Mouse (Mus musculus) thymus, postnatal 10 days (tissue): ENCODE results near the gene Fhit.

Experiments used
- DNase-seq, 2 experiments: peaks; one replicate each; pipeline ENCODE4 v3.0.0; 2021; ENCODE audit warnings: low spot score in 2 of 2

Fhit gene

DNA sequence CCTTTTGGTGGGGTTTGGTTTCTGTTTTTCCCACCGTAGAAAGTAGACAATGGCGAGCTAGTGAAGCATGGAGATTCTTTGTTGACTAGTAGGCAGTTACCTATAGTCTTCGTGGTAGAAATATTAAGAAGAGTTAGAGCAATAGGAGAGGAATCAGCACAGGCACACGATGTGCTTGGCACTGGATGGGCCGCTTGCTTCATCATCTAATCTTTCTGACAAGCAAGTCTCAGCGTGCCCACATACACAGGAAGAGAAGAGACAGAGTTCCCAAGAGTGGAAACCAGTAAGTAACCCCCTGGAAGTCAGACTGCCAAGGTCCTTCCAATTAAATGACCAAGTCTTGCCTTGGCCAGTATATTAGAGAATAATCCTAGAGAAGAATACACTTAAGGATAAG lies 797.6 kb downstream of the Fhit start:
- no peak for DNase-seq

DNA sequence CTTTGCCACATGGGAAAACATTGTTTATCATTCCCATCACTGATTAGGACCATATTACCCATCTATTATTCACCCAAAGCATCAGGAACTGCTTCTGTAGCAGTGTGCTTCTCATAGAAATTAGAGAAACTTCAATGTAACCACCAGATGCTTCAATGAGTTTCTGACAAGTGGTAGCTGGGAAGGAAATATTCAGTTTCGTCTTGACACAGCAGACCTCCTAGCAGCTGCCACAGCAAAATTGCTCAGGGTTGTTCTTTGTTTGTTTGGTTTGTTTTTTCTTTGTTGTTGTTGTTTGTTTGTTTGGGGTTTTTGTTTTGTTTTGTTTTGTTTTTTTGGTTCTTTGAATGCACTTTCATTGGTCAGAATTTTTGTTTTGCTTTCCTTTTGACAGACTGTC lies 798.5 kb downstream of the Fhit start:
- no peak for DNase-seq

DNA sequence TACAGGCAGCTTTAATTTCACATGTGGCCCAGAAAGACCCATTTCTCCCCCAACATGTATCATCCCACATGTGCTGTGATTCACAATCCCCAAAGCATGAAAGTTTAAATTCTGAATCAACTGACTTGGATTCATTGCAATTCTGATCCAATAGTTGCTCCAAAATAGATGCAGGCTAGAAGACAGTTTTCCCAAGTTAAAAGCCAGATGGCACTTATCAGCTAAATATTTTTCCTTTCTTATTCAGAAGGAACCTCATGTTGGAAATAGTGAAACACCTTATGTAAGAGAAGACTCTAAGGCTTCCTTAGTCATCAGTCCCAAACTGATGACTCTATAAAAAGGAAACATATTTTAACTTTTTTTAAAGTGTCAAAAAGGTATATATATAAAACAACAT lies 815.9 kb downstream of the Fhit start:
- DNase-seq = no peak

DNA sequence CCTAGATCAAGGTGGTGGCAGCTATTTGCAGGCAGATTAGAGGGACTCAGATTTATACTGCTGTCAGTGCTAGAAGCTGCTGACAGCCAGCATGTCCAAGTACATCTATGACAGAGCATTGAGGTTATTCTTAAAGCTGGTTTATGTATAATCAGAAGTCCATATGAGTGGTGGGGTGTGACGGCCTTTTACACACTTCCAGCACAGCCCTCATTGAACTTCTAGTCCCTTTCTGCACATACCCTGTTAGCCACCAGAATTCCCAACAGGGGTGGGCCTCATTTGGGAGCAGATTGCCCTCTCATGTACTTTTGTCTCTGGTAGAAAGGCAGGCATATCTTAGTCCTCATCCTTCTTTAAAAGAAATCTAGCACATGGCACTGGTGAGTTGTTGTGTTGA lies 817.8 kb downstream of the Fhit start:
- DNase-seq = no peak

DNA sequence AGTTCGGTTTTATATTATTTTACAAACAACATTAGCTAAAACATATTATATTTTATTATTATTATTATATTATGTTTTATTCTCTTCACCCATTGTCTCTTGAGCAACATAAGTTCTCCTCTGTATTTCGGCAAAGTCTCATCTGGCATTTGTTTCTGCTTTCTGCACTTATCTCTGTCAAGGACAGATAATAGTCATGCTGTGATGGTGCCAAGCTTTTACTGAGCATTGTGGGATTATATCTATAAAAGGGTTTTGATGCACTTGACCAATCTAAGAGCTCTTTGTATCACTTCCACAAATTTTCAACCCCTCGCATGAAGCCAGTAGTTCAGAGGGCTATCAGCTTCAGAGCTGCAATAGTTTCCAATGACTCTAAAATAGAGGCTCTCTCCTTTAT lies 845.1 kb downstream of the Fhit start:
- DNase-seq = no peak

DNA sequence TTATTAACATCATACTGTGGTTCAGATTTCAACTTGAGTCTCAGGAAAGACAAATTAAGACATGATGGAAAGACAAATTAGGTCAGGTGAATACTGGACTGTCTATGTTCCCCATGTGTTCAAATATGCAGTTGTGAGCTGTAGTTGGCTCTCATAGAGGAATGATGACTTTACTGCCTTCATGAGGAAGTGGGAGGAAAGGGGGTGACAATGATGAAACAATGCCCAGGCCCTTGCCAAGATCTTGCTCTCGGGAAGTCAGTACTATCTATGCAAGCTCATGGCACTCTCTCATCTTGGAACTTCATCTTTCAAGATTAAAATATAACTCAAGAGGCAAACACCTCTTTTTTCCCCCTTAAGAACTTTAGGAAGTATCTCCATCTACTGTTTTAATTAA lies 849.6 kb downstream of the Fhit start:
- no peak for DNase-seq

DNA sequence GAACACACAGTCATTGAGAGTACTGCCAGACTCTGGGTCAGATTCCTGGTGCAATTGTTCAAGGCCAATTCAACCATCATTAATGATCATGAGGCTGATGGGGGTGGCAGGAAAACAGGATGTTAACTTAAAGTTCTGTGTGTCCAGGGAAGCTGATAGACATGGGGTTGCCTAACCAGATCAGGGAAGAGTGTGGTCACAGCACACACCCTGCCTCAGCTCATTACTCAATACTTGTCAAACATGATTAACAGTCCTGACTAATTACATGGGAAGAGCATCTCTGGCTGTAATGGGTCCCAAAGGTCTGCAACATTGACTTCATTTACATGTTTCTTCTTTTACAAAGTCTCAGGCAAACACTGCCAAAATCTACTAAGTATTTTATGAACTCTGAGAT lies 856.5 kb downstream of the Fhit start:
- DNase-seq = no peak

DNA sequence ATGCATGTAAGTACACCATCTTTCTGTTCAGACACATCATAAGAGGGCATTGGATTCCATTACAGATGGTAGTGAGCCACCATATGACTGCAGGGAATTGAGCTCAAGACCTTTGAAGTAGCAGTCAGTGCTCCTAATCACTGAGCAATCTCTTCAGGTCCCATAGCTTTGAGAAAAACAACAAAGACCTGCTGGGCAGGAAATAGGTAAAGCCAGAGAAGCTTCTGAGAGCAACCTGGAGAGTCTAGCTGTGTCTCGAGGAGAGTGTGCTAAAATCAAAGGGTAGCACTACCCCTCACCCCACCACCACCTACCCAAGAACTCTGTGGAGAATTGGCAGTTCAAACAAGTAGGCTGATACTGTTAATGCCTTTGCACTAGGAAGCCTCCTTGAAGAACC lies 860.3 kb downstream of the Fhit start:
- DNase-seq = no peak

DNA sequence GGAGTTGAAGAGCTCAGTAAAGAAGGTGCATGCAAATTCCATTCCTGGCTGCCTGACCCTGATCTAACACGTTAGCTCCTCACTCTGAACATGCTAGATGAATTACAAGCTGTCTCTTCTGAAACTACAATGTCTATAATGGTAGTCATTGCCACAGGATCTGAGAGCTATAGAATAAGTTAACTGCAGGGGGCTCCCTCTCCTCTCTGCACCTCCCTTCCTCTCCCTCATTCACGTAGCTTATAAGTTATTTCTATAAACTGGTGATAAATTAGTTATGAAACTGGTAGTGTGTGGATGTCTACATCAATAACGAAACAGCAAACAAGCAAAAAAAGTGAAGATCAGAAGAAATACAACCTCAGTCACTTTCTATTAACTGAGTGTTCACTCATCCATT lies 860.9 kb downstream of the Fhit start:
- DNase-seq = peak in 1 of 2 experiments; percentile 6

DNA sequence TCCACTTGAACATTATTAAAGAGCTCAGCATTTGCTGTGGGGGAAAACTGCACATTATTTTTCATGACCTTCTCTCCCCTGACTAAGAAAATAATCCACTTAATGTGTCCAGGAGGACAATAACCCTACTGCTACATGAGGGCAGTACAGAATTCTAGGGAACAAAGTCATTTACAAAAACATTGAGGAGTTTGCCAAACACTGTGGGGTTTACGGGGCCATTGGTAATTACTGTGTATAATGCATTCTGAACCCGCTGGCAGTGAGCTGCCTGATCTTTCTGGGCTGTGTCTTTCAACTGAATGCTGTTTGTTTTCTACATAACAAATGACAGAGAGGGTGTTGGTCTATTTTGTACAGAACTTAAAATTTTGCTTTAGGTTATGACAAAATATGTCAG lies 862.8 kb downstream of the Fhit start:
- DNase-seq = no peak

DNA sequence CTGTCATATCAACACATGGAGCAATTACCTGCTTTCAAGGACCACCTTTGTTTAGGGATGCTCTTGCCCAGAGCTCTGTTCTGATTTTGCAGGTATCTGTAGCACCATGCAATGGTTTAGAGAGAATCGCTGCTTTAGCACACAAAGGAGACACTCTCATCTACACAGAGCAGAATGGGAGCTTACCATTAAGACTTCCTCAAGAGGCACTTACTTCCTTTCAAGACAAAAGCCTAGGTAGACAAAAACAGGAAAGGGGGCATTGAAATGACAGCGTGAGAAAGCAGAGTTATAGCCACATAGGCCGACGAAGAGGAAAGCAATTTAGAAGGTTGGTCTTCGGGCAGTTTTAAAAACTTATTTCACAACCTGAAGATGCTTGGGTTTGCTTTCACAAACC lies 872.8 kb downstream of the Fhit start:
- no peak for DNase-seq

DNA sequence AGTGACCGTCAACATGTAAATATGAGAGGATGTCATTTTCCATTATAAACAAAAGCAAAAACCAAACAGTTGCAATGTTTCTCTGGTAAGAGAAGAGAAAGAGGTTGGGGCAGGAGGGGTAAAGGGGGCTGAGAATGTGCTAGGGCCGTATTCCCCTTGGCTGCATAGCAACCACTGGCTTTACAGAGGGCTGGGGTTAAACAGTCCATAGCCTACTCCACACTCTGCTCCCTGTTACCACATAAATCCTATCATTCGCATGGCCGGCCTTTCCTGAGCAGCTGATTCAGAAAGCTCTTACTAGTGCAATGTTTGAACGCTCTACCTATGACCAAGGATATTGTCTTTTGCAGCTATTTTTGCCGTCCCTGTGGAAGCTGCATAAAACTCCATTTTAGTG lies 875.8 kb downstream of the Fhit start:
- DNase-seq = no peak

DNA sequence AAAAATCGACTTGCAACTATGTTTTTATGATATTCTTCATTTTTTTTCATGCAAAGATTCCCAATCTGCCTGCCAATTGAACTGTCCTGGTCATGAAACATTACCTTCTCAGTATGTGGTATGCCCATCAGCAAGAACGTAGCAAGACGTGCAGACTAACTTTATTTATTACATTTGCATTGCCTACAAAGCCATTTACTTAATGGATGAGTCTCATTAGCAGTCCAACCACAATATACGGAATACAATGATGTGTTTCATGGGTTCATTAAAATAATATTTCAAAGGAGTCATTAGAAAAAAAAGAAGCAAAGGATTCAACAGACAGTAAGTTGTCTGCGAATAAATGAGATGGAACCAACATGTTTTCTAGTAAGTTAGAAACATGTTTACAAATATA lies 933.1 kb downstream of the Fhit start:
- DNase-seq = no peak

DNA sequence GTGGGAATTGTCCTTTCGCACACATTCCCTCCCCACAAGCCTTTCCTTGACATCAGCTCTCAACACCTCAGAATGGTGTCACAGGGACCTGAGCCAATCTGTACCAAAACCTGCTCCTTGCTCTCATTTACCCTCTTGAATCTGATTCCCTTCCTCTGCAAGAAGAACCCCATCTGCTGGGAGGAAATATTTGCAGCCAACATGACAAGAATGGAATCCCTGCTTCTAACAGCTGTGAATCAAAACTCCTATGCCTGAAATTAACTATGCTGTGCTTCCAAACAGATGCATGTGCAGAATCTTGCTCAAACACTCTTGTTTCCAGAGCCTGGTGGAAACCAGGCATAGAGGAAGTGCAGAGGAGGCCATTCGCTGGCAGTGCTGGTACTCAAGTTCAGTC lies 940.0 kb downstream of the Fhit start:
- no peak for DNase-seq

DNA sequence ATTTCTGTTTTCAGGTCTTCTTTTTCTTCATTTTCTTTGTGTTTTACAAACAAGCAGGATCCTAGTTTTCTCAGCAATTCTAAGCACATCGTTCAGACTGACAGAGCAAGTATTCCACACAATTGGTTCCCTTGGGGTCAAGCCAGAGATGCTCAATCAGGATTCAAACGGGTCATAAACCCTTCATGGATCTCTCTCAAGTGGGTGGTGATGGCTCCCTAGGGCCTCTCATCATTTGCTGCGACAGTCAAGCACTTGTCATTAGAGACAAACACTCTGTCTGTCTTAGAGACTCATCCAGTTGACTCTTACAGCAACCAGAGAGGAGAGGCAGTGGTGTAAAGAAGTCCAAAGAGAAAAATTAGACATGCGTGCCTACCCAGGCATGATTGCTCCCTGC lies 948.6 kb downstream of the Fhit start:
- no peak for DNase-seq

DNA sequence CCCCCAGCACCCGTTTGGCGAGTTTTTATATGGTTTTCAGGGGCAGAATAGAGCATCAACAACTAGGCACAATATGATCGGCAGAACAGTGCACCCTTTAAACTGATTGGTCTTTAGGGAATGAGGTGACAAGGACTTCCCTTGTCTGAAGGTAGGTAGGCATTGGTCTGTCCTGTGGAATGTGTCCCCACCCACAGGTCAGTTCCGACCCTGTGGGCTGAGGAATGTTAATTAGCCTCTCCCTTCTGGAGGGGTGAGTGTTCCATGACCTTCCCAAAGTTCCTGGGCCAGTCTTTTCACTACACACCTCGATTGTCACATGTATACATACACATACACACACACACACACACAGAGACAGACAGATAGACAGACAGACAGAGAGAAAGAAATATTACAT lies 950.7 kb downstream of the Fhit start:
- no peak for DNase-seq

DNA sequence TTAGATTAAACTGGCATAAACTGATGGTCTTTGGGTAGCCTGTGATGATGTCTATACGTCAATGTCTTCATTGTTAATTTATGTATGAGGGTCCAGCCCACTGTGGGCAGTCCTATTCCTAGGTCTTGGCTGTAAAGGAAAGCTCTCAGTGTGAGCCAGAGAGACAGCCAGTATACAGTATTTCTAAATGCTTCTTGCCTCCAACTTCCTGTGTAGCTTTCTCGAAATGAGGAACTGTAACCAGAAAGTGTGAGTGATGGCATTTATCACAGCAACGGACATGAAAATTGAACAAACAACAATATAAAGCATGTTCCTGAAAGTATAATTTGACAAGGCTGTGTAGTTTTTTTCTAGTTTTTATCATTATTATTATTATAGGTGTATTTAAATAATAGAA lies 952.8 kb downstream of the Fhit start:
- no peak for DNase-seq

DNA sequence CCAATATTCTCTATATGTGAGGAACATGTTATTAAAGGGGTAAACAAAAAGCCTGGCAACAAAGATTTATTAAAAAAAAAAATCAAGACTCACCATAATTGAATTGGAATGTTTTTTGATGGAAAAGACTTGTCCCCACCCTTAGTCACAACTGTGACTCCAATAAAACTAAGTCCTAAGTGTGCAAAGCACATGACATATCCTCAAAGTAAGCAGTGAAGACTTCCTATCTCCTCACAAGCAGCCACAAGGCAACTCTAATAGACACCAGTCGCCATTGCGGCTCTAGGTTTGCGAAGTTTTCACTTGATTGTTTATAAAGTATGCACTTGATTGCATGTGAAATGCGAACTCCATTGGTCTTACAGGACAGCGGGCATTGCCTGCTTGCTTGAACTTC lies 956.1 kb downstream of the Fhit start:
- no peak for DNase-seq

DNA sequence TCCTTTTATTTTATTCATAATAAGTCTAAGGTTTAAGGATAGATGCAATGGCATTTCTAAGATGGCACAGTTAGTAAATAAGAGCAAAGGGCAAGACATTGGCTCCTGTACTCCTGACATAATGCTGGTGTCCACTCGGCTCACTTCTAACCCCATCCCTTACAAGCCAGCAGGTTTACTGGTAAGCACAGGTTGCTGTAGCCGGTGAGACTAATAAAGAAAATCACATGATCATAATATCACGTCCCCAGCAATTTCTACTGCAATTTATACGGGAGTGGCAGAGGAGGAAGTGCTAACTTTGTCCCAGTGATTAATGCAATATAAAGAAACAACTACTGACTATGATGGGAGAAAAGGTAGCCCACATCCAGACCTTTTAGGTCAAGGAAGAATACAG lies 956.5 kb downstream of the Fhit start:
- DNase-seq = no peak

DNA sequence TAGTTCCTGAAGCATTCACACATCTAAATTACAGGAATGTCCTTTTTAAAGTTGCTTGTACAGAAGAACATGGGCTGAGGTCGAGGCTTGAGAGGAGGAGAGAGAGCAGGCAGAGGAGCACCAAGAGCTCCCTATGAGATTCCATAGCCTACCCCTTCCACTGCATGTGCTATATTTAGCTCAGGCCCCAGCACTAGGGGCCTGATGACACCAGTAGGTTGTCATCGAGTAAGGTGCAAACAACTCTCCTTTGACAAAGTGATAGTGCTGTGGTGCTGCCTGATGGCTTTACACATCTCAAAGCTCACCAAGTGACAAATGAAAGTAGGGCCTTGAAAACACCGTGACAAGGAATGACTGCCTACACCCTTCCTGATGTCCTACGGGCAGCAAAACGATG lies 967.7 kb downstream of the Fhit start:
- DNase-seq = no peak

DNA sequence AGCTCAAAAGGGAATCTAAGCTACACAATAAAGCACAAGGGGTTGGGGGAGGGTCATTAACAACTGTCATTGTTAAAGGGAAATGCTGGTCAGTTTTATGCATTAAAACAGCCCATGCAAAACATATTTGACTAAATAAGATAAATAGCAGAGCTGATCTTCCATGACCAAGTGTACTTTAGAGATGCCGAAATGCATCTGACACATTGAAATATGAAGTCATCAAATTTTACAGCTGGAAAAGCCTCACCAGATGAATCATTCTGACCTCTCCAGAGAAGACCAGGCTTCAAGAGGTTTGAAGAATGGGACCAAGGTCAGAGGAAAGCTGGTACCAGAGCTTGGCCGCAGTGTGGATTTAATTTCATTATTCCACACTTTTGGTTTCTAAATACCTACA lies 990.1 kb downstream of the Fhit start:
- DNase-seq = no peak

DNA sequence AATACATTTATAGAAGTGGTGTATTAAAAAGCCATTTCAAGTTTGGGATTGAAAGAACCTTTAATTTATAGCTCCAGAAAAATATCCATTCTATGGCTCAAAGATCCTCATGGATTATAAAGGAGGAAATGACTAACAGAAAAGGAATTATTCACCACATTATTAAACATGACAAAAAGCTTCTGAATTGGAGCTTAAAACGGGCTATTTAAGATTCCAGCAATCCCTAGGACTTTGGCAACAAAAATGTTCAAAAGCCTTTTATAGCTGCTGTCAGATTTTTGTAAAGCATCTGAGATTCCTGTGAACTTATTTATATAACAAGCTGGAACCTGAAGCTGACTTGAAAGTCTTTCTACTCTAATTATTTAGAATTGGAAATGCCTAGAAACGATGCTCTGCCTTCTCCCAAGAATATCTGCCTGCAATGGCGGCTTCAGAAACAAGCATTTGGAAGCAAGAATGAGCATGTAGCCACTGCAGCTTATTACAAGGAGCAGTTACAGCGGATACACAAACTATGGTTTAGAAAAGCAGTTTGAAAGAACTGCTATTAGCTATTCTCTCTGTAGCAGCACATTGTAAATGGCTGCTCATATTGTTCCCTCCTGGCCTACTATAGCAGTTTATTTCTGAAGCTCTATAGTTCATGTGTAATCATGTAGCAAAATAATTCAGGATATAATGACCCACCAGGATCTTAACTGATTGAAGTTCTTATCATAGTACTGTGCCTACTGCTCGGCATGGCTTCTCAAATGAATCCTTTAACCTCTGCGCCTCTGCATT lies 995.0 kb downstream of the Fhit start:
- DNase-seq = no peak

DNA sequence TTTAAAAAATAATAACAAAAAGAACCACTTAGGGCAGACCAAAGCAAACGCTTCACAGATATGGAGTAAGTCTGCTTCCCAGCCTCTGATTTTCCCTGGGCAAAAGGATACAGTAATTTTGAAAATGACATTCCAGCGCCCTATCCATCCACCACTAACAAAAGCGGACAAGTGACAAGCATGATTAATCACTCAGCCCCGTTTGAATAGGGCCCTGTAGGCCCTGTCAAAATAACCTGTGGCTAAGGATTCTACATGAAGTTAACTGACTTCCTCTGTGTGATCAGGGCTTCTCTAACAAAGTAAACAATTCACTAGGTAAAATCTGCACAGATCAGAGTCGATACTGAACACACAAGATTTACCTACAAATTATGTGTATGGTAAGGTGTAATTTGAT lies 1012.0 kb downstream of the Fhit start:
- DNase-seq = no peak

DNA sequence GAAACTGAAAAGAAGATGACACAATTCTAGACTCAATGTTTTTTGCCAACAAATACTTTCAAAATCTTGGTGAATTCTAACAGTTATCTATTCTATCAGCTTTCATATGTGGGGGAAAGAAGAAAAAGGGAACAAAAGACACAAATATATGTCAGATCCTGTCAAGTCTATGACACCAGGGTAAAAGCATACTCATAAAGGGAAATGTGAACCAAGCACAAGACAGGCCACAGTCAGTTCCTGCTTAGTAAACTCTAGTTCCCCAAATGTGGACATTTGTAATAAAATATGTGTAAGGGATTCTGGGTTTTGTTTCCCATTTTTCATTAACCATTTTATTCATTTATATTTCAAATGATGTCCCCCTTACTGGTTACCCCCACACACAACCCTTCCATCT lies 1022.5 kb downstream of the Fhit start:
- no peak for DNase-seq
